Mouse (Mus musculus) retina, postnatal 1 day (tissue): ENCODE measurements around the gene Prkca.

Experiments used
- DNase-seq: peaks from one replicate; pipeline ENCODE4 v3.0.0-alpha.2; 2012

Prkca gene

GRCm38 (mm10) chr11:108152591-108152990 is 191.1 kb downstream of the Prkca start:
- DNase-seq: no peak

DNA sequence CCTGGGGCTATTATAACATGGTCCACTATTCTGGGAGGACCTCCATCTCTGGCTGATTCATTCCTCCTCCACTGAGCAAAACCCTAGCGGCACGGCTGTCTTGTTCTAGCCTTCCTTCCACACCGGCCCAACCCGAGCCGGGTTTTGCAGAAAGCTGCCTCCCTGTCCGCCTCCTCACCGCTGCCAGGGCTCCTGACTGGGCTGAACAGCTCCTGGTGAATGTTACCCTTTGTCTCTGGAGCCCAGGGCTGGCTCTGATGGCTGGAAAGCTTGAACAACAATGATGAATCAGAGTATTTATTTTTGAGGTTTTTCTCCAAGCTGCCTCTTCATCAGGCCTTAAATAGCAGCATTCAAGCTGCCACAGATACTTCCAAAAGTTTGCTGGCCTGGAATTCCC is 193.3 kb downstream of the Prkca start:
- DNase-seq: peak; percentile 64

GRCm38 (mm10) chr11:108149187-108149586 is 194.5 kb downstream of the Prkca start:
- no peak for DNase-seq

DNA sequence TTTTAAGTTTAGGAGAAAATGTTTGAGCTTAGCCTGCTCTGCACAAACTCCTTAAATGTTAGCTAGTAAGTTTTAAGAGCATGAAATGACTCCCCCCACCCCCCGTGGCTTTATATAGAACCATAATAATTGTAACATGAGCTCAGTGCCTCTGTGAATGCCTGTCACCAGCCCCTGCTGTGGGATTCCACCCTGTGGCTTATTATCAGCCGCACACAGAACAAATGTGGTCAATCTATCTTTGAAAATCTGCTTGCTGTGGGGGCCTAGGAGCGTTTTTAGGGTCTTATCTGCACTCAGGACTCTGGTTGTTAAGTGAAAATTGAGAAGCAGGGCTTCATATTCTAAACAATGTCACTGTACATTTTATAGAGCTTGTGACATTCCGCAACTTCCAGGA is 195.2 kb downstream of the Prkca start:
- DNase-seq: no peak

DNA sequence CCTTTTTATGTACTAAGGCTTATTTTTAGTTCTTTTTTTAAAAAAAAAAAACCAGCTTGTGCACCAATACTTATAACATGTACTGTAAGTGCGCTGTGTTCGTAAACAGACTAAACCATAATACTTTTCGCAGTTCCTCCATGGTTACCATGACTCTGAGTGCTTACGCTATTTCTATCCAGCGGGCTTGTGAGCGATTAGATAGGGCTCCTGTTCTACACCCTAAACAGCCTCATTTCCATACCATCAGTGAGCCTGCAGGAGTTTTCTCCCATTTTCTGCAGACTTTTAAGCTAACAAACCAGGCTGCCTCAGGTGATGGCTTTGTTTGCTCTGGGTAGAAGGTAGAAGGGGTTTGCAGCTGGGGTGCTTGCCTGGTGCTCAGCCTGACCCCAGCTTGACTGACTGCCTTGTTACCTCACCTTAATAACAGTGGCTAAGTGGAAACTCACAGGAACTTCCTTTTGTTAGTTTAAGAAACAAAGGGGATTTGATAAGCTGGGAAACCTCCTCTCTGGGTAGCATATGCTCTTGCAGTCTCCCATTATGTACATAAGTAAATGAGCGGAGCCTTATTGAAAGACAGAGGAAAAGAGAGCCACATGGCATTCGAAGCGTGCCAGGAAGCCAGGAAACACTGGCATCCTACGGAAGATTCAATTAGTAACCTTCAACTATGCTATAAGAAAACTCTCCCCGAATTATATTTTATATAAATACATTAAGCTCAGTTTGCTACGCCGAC is 197.8 kb downstream of the Prkca start:
- DNase-seq: no peak

GRCm38 (mm10) chr11:108145128-108145527 is 198.6 kb downstream of the Prkca start:
- DNase-seq: no peak

DNA sequence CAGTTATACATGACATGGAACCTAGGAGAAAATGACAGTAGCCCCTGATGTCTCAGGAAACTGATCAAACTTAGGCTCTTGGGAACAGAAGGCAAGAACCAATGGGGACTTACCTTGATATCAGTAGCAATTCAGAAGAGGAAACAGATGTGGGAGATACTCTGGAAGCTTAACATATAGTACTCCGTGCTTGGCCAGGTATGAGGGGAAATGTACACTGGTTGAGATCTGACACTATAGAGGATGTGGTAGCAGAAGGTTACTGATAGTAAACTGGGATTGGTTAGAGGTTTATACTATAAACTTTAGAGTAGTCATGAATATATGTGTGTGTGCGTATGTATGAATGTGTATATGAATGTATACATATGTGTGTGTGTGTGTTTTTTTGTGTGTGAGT is 200.0 kb downstream of the Prkca start:
- no peak for DNase-seq

GRCm38 (mm10) chr11:108140028-108140427 is 203.7 kb downstream of the Prkca start:
- no peak for DNase-seq

GRCm38 (mm10) chr11:108136341-108136740 is 207.4 kb downstream of the Prkca start:
- peak; percentile 48 for DNase-seq

DNA sequence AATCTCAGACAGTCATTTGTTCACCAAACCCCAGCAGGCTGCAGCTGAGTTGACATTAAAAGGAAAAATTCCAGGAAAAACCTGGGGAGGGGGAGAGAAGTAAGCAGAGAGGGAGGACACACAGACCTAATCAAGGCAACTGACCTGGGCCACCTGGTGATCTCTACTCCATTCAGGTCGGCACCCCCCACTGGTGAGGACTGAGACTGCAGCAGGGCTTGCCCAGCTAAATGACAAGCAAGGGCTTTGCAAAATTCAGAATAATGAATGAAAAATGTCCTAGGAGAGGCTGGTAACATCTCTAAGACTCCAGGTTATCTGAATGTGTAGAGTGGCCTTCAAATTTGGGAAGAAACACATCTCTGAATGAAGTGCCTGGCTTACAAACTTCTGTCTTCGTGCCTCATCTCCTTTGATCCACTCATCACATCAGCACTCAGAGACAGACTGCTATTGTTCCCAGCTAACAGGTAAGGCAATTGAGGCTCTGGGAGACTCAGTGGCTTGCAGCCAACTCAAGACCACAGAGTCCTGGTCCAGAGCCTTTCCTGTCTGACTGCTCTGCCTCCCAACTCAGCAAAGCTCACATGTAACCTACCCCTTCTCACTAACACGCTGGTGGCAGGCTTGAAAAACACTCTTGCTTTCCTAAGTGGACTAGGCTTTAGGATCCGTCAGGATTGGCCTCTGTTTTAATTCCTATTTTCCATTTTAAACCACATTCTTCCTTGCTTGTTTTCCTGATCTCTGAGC is 208.1 kb downstream of the Prkca start:
- peak; percentile 35 for DNase-seq

- DNase-seq: peak; percentile 83
Observed at GRCm38 (mm10) chr11:108128593-108128992, 215.1 kb downstream of the Prkca start.

DNA sequence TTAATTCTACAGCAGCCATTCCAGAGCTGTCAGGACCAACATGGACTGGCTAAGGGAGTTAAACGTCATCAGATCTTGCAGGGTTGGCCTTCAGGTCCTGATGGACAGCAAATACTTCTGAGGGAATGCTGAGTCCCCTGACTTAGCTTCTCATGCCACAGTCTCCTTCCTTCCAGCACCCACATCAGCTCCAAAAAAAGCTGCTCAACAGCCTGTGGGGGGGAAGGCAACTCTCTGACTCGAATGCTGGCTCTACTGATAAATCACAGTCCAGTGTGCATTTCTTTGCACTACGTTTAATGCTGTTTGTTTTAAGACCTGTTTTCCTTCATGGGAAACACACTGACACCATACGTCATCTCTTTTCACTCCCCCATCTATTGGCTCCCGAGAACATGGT is 215.8 kb downstream of the Prkca start:
- no peak for DNase-seq

DNA sequence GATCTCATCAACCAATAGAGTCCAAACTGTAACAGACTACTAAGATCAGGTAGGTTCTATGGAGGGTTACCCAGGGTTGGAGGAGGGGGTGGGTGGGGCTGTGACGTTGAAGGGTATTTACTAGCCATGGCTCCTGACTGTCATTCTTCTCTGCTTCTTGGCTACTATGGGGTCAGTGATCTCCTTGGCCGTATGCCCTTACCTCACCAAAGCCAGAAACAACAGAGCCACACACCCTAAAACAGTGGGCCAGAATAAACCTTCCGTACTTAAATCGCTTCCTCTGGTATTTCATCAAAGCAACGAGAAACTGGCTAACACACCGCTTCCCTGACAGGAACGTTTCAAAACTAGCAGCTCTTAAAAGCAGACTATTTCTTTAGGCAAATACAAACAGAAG is 221.2 kb downstream of the Prkca start:
- DNase-seq: no peak

DNA sequence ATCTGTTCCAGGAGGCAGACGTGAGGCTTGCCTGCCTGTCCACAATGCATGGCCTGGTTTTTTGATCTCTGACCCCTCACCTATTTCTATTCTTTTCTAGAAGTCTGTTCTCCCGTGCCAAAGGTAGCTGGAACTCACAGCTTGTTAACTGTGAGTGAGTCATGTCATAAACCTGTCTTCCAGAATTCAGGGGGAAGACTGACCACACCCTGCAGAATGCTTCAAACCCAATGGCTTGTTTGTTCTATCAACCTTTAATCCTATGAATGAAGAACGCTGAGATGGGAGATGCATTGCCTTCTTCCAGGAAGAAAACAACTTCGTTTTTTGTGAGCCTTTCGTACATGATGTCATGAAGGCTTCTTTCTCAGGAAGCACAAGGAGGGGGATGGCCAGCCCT is 223.0 kb downstream of the Prkca start:
- DNase-seq: no peak

GRCm38 (mm10) chr11:108119785-108120184 is 223.9 kb downstream of the Prkca start:
- DNase-seq: no peak

GRCm38 (mm10) chr11:108118814-108119213 is 224.9 kb downstream of the Prkca start:
- DNase-seq: no peak

DNA sequence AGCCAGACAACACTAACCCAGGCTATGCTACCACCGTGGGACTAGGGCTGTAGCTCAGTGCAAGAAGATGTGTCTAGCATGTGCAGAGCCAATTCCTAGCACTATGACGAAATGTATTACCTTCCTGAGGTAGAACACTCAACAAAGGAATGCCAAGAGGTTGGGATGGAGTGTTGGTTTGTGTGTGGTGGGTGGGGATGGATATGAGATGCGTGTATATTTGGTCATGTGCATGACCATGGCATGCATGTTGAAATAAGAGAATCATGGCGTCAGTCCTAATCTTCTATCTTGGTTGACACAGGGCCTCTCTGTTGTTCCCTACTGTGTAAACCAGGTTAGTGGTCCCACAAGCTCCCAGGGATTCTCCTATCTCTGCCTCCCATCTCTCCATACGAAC is 225.5 kb downstream of the Prkca start:
- DNase-seq: no peak

GRCm38 (mm10) chr11:108117360-108118050 is 226.2 kb downstream of the Prkca start:
- no peak for DNase-seq

- DNase-seq: no peak
Observed at GRCm38 (mm10) chr11:108114091-108114490, 229.6 kb downstream of the Prkca start.

GRCm38 (mm10) chr11:108112437-108112836 is 231.3 kb downstream of the Prkca start:
- no peak for DNase-seq

DNA sequence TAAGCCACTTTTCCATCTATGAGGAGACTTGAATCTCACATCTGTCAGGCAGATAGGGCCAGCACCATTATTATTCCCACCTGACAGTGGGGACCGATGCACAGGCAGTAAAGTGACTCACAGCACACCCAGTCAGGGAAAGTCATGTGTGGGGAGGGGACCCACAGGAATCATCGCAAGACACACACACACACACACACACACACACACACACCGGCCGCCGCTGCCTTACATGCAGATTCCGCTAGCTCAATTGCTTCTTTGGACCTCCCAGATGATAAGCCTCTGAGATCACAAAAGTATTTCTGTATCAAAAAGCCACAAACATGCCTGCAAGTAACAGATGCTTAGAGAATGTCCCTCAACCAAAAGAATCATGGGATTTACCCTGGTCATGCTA is 239.6 kb downstream of the Prkca start:
- DNase-seq: no peak

DNA sequence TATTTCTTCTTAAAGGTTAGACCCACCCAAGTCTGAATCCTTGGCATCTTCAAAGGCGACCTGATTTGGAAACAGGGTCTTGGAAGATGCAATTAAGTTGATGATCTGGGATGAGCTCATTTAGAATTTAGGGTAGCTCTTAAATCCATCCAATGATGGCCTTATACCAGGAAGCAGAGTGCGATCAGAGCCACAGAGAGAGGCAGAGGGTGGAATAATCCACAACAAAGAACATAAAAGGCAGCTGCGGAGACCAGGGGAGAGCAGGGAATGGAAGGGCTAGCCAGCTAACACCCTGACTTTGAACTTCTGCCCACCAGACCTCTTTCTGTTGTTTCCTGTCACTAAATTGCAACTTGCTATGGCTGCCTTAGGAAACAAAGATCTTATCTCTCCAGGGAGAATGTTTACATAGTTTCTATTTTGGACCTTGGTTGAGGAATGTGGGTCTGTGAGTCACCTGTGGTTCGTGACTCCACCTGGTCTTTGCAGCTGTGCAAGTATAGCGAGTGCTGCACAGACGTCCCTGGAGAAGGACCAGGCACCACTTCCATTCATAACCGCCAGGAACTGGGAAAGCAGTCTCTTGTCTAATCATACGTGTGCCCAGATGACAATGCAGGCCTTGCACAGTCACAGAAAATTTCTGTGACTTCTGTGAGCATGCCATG is 242.3 kb downstream of the Prkca start:
- DNase-seq: no peak

GRCm38 (mm10) chr11:108098306-108098705 is 245.4 kb downstream of the Prkca start:
- DNase-seq: no peak
